Mouse (Mus musculus) small intestine, adult 2 months (tissue): ENCODE data around the gene Vps13a.

Source experiments
- CTCF ChIP-seq: fragments of 200-500 bp; IDR thresholded peaks from 2 replicates; pipeline ENCODE4 v1.5.1; 2012; ENCODE audit warnings: low read depth, mild to moderate bottlenecking, control low read depth, inconsistent platforms, low read length, moderate library complexity, mixed read lengths; ENCODE audit not compliant: insufficient replicate concordance, insufficient read length; ENCODE audit errors: extremely low read depth
- POLR2A ChIP-seq: fragments of 200-500 bp; IDR thresholded peaks from 2 replicates; pipeline ENCODE4 v1.6.1; 2012; ENCODE audit warnings: low read depth, mild to moderate bottlenecking, control low read depth, inconsistent platforms, low read length, moderate library complexity

DNA sequence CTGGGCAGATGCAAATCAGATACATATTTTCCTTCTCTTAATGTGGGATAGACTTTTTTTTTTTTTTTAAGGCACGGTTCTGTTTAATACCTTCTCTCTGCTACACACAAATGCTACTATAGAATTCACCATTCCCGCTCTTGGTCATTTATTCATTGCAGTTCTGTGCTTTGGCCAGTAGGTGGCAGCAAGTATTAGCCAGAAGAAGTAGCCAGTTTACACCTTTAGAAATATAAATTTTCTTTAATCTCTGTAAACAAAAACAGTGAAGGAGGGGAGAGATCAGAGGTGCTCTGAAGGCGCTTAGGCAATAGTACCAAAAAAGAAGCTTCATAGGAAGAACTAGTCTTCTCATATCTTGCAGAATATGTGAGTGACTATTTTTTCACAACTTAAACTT lies 22.0 kb upstream of the Vps13a start:
- TF ChIP-seq CTCF (no peak), POLR2A (no peak)
